Mouse (Mus musculus): ENCODE results near the gene Tmprss15. TPM values are rescaled to one million over a fixed set of nuclear protein-coding genes. Genes with fewer than 3 reads are reported as not detected.

The Tmprss15 gene
- total and polyA plus RNA-seq, 3 experiments = not detected

DNA sequence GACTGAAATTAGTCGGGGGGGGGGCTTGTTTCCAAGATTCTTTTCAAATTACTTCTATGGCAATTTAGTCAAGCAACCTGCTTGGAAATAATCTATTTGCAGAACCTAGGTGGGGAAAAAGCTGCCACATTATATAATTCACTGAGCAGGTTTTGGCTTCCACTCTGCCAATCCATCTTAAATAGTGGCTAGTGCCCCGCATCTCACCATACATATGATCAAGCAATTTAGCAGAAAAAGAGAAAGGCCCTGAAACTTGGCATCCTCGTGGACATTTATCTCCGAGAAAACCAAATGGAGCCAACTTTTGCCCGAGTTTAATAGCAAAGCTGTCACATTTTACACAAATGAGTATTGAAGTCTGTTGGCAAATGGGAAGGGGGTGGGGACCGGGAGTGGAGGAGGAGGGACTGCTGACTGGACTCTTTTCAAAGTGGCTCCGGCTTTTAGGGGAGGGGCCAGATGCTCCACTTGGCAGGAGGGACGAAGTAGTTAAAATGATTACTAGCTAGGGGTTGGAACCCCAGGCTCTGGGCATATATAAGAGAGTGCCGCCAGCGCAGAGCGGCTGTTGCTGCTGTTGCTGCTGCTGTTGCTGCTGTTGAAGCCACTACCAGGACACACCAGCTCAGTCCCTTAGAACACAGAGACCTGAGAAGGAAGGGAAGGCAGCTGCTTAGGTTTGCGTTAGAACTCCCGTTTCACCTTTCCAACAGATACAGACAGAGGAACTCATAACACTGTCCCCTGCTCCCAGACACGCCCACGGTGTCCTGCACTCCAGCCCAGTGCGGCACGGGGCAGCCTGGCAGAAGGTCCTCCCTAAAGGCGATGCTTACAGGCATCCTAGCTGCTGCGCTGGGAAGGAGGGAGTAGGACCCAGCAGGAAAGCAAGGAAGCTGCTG, 160.3 kb downstream of the Tmprss15 start, which contains the start of gene Chodl:
TSS of gene Chodl (plus strand) at position 567 of the 905 bp plus-strand sequence.
- Histone ChIP-seq H3K4me1 (ENCODE audit: control insufficient read depth in 1 of 2, insufficient read depth in 2 of 2, low read length in 2 of 2) (no peaks in the 10 kb centered on the region), H3K9ac (ENCODE audit: control insufficient read depth, low read depth, low read length, poor library complexity, severe bottlenecking) (no peak within 1 kb of the TSS), H3K27me3 (ENCODE audit: control insufficient read depth in 1 of 2, insufficient read depth in 2 of 2, low read length in 2 of 2) (no peaks in the 10 kb centered on the region), H3K79me2 (ENCODE audit: control insufficient read depth, insufficient read depth, low read length, poor library complexity) (no peaks in the 10 kb centered on the region), H3K36me3 (ENCODE audit: control insufficient read depth in 1 of 2, insufficient read depth in 2 of 2, low read length in 2 of 2) (no peaks in the 10 kb centered on the region), H3K27ac (ENCODE audit: control insufficient read depth, low read depth, low read length) (no peak within 1 kb of the TSS), H3K9me3 (replicated peaks; ENCODE audit: insufficient read depth, low read length) (no peaks in the 10 kb centered on the region), H3K4me3 (ENCODE audit: control insufficient read depth in 1 of 2, insufficient read depth in 1 of 2, low read depth in 2 of 2, low read length in 2 of 2) (no peak within 1 kb of the TSS)
- TF ChIP-seq TCF12 (IDR thresholded peaks at IDR 0.05; ENCODE audit: low read depth, low read length) (no peak), KAT2A (conservative IDR thresholded peaks at IDR 0.05; ENCODE audit: low read depth, low read length) (no peak), MYC (IDR thresholded peaks at IDR 0.05; ENCODE audit: low read depth, low read length) (no peak), JUND (IDR thresholded peaks at IDR 0.05; ENCODE audit: low read depth, low read length) (no peak), MXI1 (IDR thresholded peaks at IDR 0.05; ENCODE audit: low read depth, low read length) (no peak), CHD2 (IDR thresholded peaks at IDR 0.05; ENCODE audit: low read length) (no peak), CHD1 (IDR thresholded peaks at IDR 0.05; ENCODE audit: low read depth, low read length) (no peak), ZKSCAN1 (IDR thresholded peaks at IDR 0.05; ENCODE audit: low read depth, low read length) (no peak), ELF1 (IDR thresholded peaks at IDR 0.05; ENCODE audit: low read depth, low read length) (no peak), UBTF (IDR thresholded peaks at IDR 0.05; ENCODE audit: borderline replicate concordance, insufficient read depth, low read depth, low read length) (no peak), TAL1 (IDR thresholded peaks at IDR 0.05; ENCODE audit: low read length) (no peak), ZC3H11A (IDR thresholded peaks at IDR 0.05; ENCODE audit: low read depth, low read length) (no peak)
- no peak for DNase-seq (ENCODE audit: low read depth, low spot score)

- H3K27me3 ChIP-seq (ENCODE audit: control insufficient read depth in 1 of 2, insufficient read depth in 2 of 2, low read length in 2 of 2) = no peaks in the 10 kb centered on the region
- H3K9me3 ChIP-seq (replicated peaks; ENCODE audit: insufficient read depth, low read length) = no peaks in the 10 kb centered on the region
- no peaks in the 10 kb centered on the region for H3K36me3 ChIP-seq (ENCODE audit: control insufficient read depth in 1 of 2, insufficient read depth in 2 of 2, low read length in 2 of 2)
- no peak for TF ChIP-seq JUND (IDR thresholded peaks at IDR 0.05; ENCODE audit: low read depth, low read length)
- no peak for TF ChIP-seq CHD1 (IDR thresholded peaks at IDR 0.05; ENCODE audit: low read depth, low read length)
- no peak for TF ChIP-seq ZC3H11A (IDR thresholded peaks at IDR 0.05; ENCODE audit: low read depth, low read length)
- no peak for TF ChIP-seq GABPA (IDR thresholded peaks at IDR 0.05; ENCODE audit: low read depth, low read length)
- no peak for TF ChIP-seq HCFC1 (IDR thresholded peaks at IDR 0.05; ENCODE audit: low read depth, low read length)
- TF ChIP-seq USF2 (IDR thresholded peaks at IDR 0.05; ENCODE audit: borderline replicate concordance in 1 of 2, insufficient read depth in 1 of 2, low read depth in 1 of 2, low read length in 2 of 2) = no peak
- TF ChIP-seq TBP (IDR thresholded peaks at IDR 0.05; ENCODE audit: low read depth, low read length) = no peak
- TF ChIP-seq TAL1 (IDR thresholded peaks at IDR 0.05; ENCODE audit: low read length) = no peak
- no peak for TF ChIP-seq ZKSCAN1 (IDR thresholded peaks at IDR 0.05; ENCODE audit: low read depth, low read length)
- no peak for TF ChIP-seq BHLHE40 (IDR thresholded peaks at IDR 0.05; ENCODE audit: borderline replicate concordance, low read depth, low read length)
- TF ChIP-seq GATA1 (IDR thresholded peaks at IDR 0.05; ENCODE audit: low read depth, low read length) = no peak
- no peak for TF ChIP-seq MYC (IDR thresholded peaks at IDR 0.05; ENCODE audit: low read depth, low read length)
- no peak for TF ChIP-seq ELF1 (IDR thresholded peaks at IDR 0.05; ENCODE audit: low read depth, low read length)
- TF ChIP-seq RAD21 (IDR thresholded peaks at IDR 0.05; ENCODE audit: low read depth, low read length) = no peak
- TF ChIP-seq UBTF (IDR thresholded peaks at IDR 0.05; ENCODE audit: borderline replicate concordance, insufficient read depth, low read depth, low read length) = no peak
- no peak for TF ChIP-seq ZMIZ1 (IDR thresholded peaks at IDR 0.05; ENCODE audit: low read depth, low read length)
- H3K79me2 ChIP-seq (ENCODE audit: control insufficient read depth, insufficient read depth, low read length, poor library complexity) = no peaks in the 10 kb centered on the region
- no peaks in the 10 kb centered on the region for H3K4me1 ChIP-seq (ENCODE audit: control insufficient read depth in 1 of 2, insufficient read depth in 2 of 2, low read length in 2 of 2)
- H3K9ac ChIP-seq (ENCODE audit: control insufficient read depth, low read depth, low read length, poor library complexity, severe bottlenecking) = no peak overlapping the region
- no peak overlapping the region for H3K4me3 ChIP-seq (ENCODE audit: control insufficient read depth in 1 of 2, insufficient read depth in 1 of 2, low read depth in 2 of 2, low read length in 2 of 2)
- DNase-seq (ENCODE audit: low read depth, low spot score) = no peak
- H3K27ac ChIP-seq (ENCODE audit: control insufficient read depth, low read depth, low read length) = no peak overlapping the region
These were observed 168.3 kb downstream of the Tmprss15 start for GRCm38 (mm10) chr16:78922644-78923043.

Data from MEL (cell line).